Mouse (Mus musculus) embryonic fibroblast, embryonic 13.5 days (primary cell): Measurements from ENCODE around the gene Zfhx3. TPM values are rescaled to one million over a fixed set of nuclear protein-coding genes. Genes with fewer than 3 reads are reported as not detected.

Source experiments
- H3K27ac ChIP-seq: 2 replicates; pipeline ENCODE4 v1.5.1; 2012; ENCODE audit warnings: low read length, control low read depth, inconsistent platforms; ENCODE audit not compliant: insufficient read depth
- H3K4me1 ChIP-seq: 2 replicates; pipeline ENCODE4 v1.6.1; 2011; ENCODE audit warnings: low read length; ENCODE audit not compliant: control insufficient read depth, insufficient read depth
- H3K4me3 ChIP-seq: 2 replicates; pipeline ENCODE4 v1.5.1; 2011; ENCODE audit warnings: mild to moderate bottlenecking, control low read depth, low read length; ENCODE audit not compliant: insufficient read depth
- CTCF ChIP-seq: IDR thresholded peaks from 2 replicates; pipeline ENCODE4 v1.5.1; 2011; ENCODE audit warnings: mild to moderate bottlenecking, control low read depth, low read length, moderate library complexity, borderline replicate concordance; ENCODE audit not compliant: insufficient read depth
- POLR2A ChIP-seq: IDR thresholded peaks from 2 replicates; pipeline ENCODE4 v1.6.1; 2011; ENCODE audit warnings: low read depth, mild to moderate bottlenecking, control low read depth, low read length, moderate library complexity
- polyA plus RNA-seq: library from polyadenylated mRNA; stranded (reverse); fragments of >200 nt; gene quantifications from 2 replicates; pipeline ENCODE4 v1.2.4, GENCODE M21; 2011; ENCODE audit warnings: low read depth; ENCODE audit not compliant: missing spikeins, insufficient read length

The Zfhx3 gene
- polyA plus RNA-seq, 1 experiment, result 30.6 TPM

- peaks cover 18% of the 10 kb centered on the region for H3K4me1 ChIP-seq
- H3K4me3 ChIP-seq, result 0 out of 2 replicates have a peak overlapping the region, but pooled peaks have one; percentile 4
- TF ChIP-seq POLR2A, result 0 out of 2 replicates have a peak, but pooled peaks have one; percentile 15
- TF ChIP-seq CTCF, result no peak
- H3K27ac ChIP-seq, result peak overlapping the region; percentile 97
These were observed 765.3 kb downstream of the Zfhx3 start for GRCm38 (mm10) chr8:108707576-108708281.

- no peak for TF ChIP-seq CTCF
- no peak for TF ChIP-seq POLR2A
- peak overlapping the region; percentile 42 for H3K27ac ChIP-seq
- H3K4me1 ChIP-seq, result peaks cover 18% of the 10 kb centered on the region
- H3K4me3 ChIP-seq, result no peak overlapping the region
These were observed 766.5 kb downstream of the Zfhx3 start for GRCm38 (mm10) chr8:108708833-108709387.

GRCm38 (mm10) chr8:108709441-108709840, 767.0 kb downstream of the Zfhx3 start:
- no peak for TF ChIP-seq POLR2A
- no peak for TF ChIP-seq CTCF
- H3K4me3 ChIP-seq, result no peak overlapping the region
- H3K27ac ChIP-seq, result peak overlapping the region; percentile 42
- H3K4me1 ChIP-seq, result peaks cover 18% of the 10 kb centered on the region

- Histone ChIP-seq H3K27ac (peak overlapping the region; percentile 66), H3K4me1 (peaks cover 18% of the 10 kb centered on the region), H3K4me3 (no peak overlapping the region)
- TF ChIP-seq POLR2A, result no peak
- no peak for TF ChIP-seq CTCF
These were observed 767.6 kb downstream of the Zfhx3 start for GRCm38 (mm10) chr8:108709928-108710606.

- TF ChIP-seq CTCF (no peak), POLR2A (no peak; the same call in 1 of the 2 replicates)
- Histone ChIP-seq H3K4me1 (peaks cover 18% of the 10 kb centered on the region), H3K4me3 (no peak overlapping the region), H3K27ac (peak overlapping the region; percentile 94)
These were observed 768.4 kb downstream of the Zfhx3 start for GRCm38 (mm10) chr8:108710607-108711489.

GRCm38 (mm10) chr8:108711490-108711793, 769.0 kb downstream of the Zfhx3 start:
- no peak for TF ChIP-seq POLR2A
- TF ChIP-seq CTCF, result no peak
- Histone ChIP-seq H3K4me1 (peaks cover 18% of the 10 kb centered on the region), H3K4me3 (no peak overlapping the region), H3K27ac (peak overlapping the region; percentile 94)

- Histone ChIP-seq H3K27ac (peak overlapping the region; percentile 94), H3K4me1 (peaks cover 12% of the 10 kb centered on the region), H3K4me3 (peak overlapping the region; percentile 6; the same call in 1 of the 2 replicates)
- no peak for TF ChIP-seq CTCF
- peak; percentile 33; the same call in 1 of the 2 replicates for TF ChIP-seq POLR2A
These were observed 769.6 kb downstream of the Zfhx3 start for GRCm38 (mm10) chr8:108712001-108712411.

GRCm38 (mm10) chr8:108712607-108713006, 770.2 kb downstream of the Zfhx3 start:
- Histone ChIP-seq H3K4me3 (peak overlapping the region; percentile 6; the same call in 1 of the 2 replicates), H3K4me1 (peaks cover 8% of the 10 kb centered on the region; the same call in 1 of the 2 replicates), H3K27ac (peak overlapping the region; percentile 94)
- TF ChIP-seq CTCF, result no peak
- no peak for TF ChIP-seq POLR2A
